Mouse (Mus musculus): Measurements from ENCODE around the gene Cacna1e. TPM values are rescaled to one million over a fixed set of nuclear protein-coding genes. Genes with fewer than 3 reads are reported as not detected.

Cacna1e gene
- total RNA-seq, 2 experiments from 2014 or later = 121 to 122 TPM

GRCm38 (mm10) chr1:154433112-154433511 lies 451.2 kb downstream of the Cacna1e start:
- intact Hi-C loops (cut with DNase I) = no loop called here
- DNase-seq = no peak

- intact Hi-C loops (cut with DNase I) = no loop called here
- no peak for DNase-seq
Measured at GRCm38 (mm10) chr1:154428276-154428675, 456.0 kb downstream of the Cacna1e start.

GRCm38 (mm10) chr1:154418278-154418677 lies 466.0 kb downstream of the Cacna1e start:
- intact Hi-C loops (cut with DNase I) = loop anchor here (10.0 kb wide), 1 partner anchor 307 kb away; no protein-coding TSS in a partner anchor
- DNase-seq = peak; percentile 60

- intact Hi-C loops (cut with DNase I) = loop anchor here (10.0 kb wide), 1 partner anchor 308 kb away; no protein-coding TSS in a partner anchor
- DNase-seq = no peak
Measured at GRCm38 (mm10) chr1:154416384-154417155, 467.7 kb downstream of the Cacna1e start.

GRCm38 (mm10) chr1:154415826-154416225 lies 468.5 kb downstream of the Cacna1e start:
- DNase-seq = no peak
- intact Hi-C loops (cut with DNase I) = loop anchor here (10.0 kb wide), 1 partner anchor 309 kb away; no protein-coding TSS in a partner anchor

GRCm38 (mm10) chr1:154413138-154413537 lies 471.2 kb downstream of the Cacna1e start:
- intact Hi-C loops (cut with DNase I) = loop anchor here (10.0 kb wide), 1 partner anchor 312 kb away; no protein-coding TSS in a partner anchor
- no peak for DNase-seq

- intact Hi-C loops (cut with DNase I) = no loop called here
- DNase-seq = no peak
Measured at GRCm38 (mm10) chr1:154409051-154409450, 475.2 kb downstream of the Cacna1e start.

- intact Hi-C loops (cut with DNase I) = no loop called here
Measured at GRCm38 (mm10) chr1:154391979-154392378, 492.3 kb downstream of the Cacna1e start.

More at GRCm38 (mm10) chr1:154391979-154392378, 492.3 kb downstream of the Cacna1e start:
- no peak for DNase-seq

Other genes with a start within 250 kb of the Cacna1e start
- 10 to 100 TPM; 12.0 TPM for gene Ier5, start 215.1 kb upstream of the Cacna1e start, total RNA-seq (2021)